Mouse (Mus musculus) liver, embryonic 14.5 days (tissue): ENCODE data around the gene 9130019O22Rik.

Experiments
- CTCF ChIP-seq: IDR thresholded peaks from 2 replicates; pipeline ENCODE4 v1.5.1; 2016; ENCODE audit warnings: antibody characterized with exemption, low read depth, control low read depth
- EP300 ChIP-seq: IDR thresholded peaks from 2 replicates; pipeline ENCODE4 v1.6.1; 2016; ENCODE audit warnings: antibody characterized with exemption, low read depth

DNA sequence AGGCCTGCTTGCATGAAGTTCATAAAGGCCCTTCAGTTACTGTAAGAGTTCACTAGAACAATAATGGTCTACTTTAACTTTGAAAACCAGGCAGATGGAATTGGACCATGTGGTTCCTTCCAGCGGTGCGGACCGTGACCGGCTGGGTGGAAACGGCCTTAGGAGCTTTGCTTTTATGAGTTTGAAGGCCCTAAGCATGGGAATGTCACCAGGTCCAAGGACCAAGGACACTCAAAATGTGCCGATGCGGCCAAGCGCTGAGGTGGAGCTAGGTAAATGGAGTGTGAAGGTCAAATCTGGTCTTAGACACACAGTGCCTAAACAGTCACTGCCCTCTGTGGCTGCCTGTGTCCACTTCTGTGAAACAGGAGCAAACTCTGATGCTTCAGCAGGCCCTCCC, 45.6 kb downstream of the 9130019O22Rik start:
- TF ChIP-seq EP300: no peak
- TF ChIP-seq CTCF: no peak
